Mouse (Mus musculus) MEL (cell line): ENCODE data around the gene Shmt1.

ENCODE experiments used
- CHD2 ChIP-seq: IDR thresholded peaks from 2 replicates; pipeline ENCODE4 v1.6.1; 2011; ENCODE audit warnings: low read length, improper control_type of control experiment
- E2F4 ChIP-seq: IDR thresholded peaks from 2 replicates; pipeline ENCODE4 v1.6.1; 2011; ENCODE audit warnings: low read depth, low read length, improper control_type of control experiment, borderline replicate concordance
- GATA1 ChIP-seq: IDR thresholded peaks from 2 replicates; pipeline ENCODE4 v1.6.1; 2011; ENCODE audit warnings: low read depth, low read length, improper control_type of control experiment
- KAT2A ChIP-seq: conservative IDR thresholded peaks from 2 replicates; pipeline ENCODE4 v1.6.1; 2012; ENCODE audit warnings: low read depth, low read length, improper control_type of control experiment, inconsistent platforms
- MXI1 ChIP-seq: IDR thresholded peaks from 2 replicates; pipeline ENCODE4 v1.6.1; 2011; ENCODE audit warnings: mild to moderate bottlenecking, low read depth, low read length, improper control_type of control experiment
- POLR2A ChIP-seq, 2 experiments: IDR thresholded peaks; 2 replicates each; pipeline ENCODE4 v1.6.1; 2011 to 2012; ENCODE audit warnings: low read length in 2 of 2, mild to moderate bottlenecking in 2 of 2, control low read depth in 1 of 2, improper control_type of control experiment in 1 of 2, low read depth in 1 of 2, moderate library complexity in 1 of 2; ENCODE audit not compliant: control insufficient read depth in 1 of 2, insufficient read depth in 1 of 2, poor library complexity in 1 of 2
- POLR2AphosphoS2 ChIP-seq: IDR thresholded peaks from 2 replicates; pipeline ENCODE4 v1.6.1; 2011; ENCODE audit warnings: low read length, improper control_type of control experiment
- RAD21 ChIP-seq: IDR thresholded peaks from 2 replicates; pipeline ENCODE4 v1.6.1; 2011; ENCODE audit warnings: mild to moderate bottlenecking, low read depth, low read length, improper control_type of control experiment
- TCF12 ChIP-seq: IDR thresholded peaks from 2 replicates; pipeline ENCODE4 v1.6.1; 2014; ENCODE audit warnings: low read depth, mild to moderate bottlenecking, inconsistent platforms, low read length, improper control_type of control experiment, moderate library complexity
- ZNF384 ChIP-seq: IDR thresholded peaks from 2 replicates; pipeline ENCODE4 v1.6.1; 2012; ENCODE audit warnings: low read depth, mild to moderate bottlenecking, inconsistent platforms, low read length, improper control_type of control experiment

- TF ChIP-seq POLR2A (IDR thresholded peaks at IDR 0.05; ENCODE audit: control insufficient read depth in 1 of 2, insufficient read depth in 1 of 2, low read depth in 1 of 2, low read length in 2 of 2, poor library complexity in 1 of 2) (no peak), CHD2 (no peak), E2F4 (no peak), POLR2AphosphoS2 (no peak), RAD21 (no peak), TCF12 (no peak), KAT2A (no peak), ZNF384 (no peak), GATA1 (no peak), MXI1 (no peak)
These were observed 26.3 kb upstream of the Shmt1 start for GRCm38 (mm10) chr11:60837644-60838406.
